Mouse (Mus musculus) heart, postnatal 36 days (tissue): ENCODE measurements around the gene Zfp518a. TPM values are rescaled to one million over a fixed set of nuclear protein-coding genes. Genes with fewer than 3 reads are reported as not detected.

Experiments
- DNase-seq, 2 experiments: peaks; one replicate each; pipeline ENCODE4 v3.0.0; 2021 to 2022
- intact Hi-C: fragments of 180-260 bp; cut with DNase I; formaldehyde crosslinking; loops from one replicate; pipeline ENCODE4 v1.15.1; 2025
- total RNA-seq, 2 experiments: library from RNA; stranded (reverse); gene quantifications; 2 replicates each; pipeline ENCODE4 v1.2.3; 2021

Gene Zfp518a
- 1 to 10 TPM; 6.7 to 7.9 TPM for total RNA-seq

DNA sequence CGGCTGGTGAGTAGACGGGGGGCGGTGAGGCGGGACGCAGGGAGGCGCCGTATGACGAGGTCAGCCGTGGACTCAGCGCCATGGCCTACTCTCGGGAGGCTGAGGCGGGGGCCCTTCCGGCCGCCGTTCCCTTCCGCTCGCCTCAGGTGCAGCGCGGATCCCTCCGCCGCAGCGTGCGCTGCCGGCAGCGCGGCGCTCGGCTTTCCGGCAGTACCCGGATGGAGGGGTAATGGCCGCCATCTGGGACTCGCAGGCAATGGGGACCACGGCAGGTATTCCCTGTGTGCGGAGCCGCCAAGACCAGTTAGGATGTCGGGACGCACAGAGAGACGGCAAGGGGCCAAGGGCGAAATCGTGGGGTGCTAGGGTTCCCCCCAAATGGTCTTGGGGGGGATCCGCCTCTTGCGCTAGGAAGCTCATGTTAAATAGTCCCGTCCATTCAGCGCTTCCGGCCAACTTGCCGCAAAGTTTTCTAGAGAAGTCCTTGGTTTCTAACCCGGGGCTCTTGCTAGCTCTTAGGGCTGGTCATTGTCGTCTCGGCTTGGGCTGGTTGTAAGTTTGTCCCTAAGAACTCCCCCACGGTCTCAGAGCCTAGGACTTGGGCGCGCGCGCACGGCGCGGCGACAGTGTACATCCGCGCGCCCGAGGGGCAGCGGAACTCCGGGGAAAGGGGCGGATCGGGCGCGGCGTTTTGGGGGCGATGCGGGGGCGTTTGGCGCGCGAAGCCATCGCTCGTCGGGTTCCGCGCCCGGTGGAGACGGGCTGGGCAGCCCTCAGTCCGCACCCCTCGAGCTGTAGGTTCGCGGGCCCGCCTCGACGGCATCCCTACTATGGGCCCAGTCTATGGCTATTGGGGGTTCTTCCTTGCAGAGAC lies at the start of gene Zfp518a:
Zfp518a (plus strand) TSS at position 187 of the 874 bp plus-strand sequence.
- peak; percentile 88 to 97 for DNase-seq
- intact Hi-C loops = loop anchor here (1.0 to 2.0 kb wide), 2 partner anchors 21 to 64 kb away; partner anchors contain the start of gene Ccnj

DNA sequence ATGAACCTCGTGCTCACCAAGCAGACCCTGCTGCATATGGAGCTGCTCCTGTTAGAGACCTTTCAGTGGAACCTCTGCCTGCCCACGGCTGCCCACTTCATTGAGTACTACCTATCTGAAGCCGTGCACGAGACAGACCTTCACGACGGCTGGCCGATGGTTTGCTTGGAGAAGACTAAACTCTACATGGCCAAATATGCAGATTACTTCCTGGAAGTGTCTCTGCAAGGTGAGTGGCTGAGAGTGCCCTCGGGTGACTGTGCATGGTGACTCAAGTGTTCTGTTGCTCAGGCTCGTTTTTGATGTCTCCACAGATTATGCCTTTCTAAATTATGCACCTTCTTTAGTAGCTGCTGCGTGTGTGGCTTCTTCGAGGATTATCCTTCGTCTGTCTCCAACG lies 49.8 kb upstream of the Zfp518a start:
- no peak for DNase-seq
- intact Hi-C loops = no loop called here

DNA sequence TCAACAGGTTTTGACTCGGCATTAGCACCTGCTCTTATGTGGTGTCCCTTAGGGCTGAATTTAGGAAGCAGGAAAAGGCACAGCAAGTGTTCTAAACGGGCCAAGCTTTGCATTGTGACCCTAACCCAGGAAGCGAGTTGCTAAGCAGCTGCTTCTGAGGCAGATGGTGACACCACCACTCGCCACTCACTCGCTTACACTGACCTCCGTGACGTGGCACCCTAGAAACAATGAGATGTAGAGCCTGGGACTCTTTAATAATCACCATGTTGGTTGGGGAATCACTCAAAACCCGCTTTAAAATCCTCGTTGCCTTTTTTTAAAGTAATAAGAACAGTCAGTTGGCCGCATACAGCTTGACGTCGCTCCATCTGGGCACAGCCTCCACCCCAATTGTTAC lies 45.1 kb upstream of the Zfp518a start:
- DNase-seq = no peak
- intact Hi-C loops = no loop called here

DNA sequence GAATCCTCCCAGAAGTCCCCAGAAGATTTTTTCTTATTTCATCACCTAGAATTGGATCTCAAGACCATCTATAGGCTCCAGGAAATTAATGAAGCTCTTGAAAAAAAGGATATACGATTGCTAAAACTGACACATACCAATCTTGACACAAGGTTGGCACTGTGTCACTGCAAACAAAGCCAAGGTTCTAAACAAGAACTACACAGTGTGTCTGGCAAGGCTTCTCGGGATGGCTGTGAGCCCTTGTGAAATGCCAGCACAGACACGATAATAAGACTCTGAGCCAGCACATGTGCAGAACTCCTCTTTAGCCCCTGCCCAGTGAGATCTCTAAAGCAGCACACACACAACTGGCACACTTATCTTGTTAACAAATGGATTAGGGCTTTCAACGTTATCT lies 35.0 kb upstream of the Zfp518a start:
- peak; percentile 12 to 23 for DNase-seq

DNA sequence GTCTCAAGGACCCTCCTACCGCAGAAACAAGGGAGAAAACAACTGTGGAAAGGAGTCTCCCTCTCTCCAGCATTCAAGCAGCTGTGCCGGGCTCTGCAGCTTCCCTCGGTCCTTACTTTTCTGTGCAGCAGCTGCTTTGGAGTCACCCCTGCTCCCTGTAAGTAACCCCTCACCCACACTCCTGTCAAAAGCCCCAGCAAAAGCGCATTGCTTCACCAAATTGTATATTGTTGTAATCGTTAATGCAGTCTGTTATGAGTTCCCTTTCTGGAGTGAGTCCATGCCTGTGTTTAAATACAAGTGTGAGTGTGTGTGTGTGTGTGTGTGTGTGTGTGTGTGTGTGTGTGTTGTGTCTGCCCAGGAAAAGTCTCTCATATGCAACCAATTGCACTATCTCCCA lies 26.2 kb upstream of the Zfp518a start:
- no peak for DNase-seq

More for the DNA sequence above, 35.0 kb upstream of the Zfp518a start:
- intact Hi-C loops = no loop called here

DNA sequence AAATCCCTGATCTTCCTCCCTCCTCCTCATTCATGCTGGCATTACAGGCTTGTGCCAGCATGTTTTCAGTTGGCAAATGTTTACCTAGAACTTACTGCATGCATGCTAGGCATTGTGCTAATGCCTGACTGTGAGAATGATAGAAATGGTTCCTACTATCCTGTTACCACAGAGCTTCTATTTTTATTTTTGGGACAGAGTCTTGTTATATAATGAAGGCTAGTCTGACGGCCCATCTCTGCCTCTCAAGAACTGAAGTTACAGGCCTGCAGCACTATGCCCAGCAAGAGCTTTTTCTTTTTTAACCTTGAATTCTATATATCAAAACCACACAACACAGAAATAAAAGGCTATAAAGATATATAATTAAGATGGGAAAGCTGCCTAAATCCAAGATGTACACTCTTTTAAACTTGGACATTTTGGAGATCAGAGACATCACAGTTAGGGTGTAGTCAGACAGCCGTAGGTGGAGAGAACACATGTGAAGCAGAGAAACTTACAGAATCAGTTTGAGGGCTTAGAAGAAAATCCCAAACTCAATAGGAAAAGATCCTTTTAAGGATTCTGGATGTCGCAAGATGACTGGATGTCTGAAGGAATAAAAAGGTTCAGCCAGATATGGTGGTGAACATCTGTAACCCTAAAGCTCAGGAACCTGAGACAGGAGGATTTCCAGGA lies 24.9 kb upstream of the Zfp518a start:
- intact Hi-C loops = no loop called here
- no peak for DNase-seq

More for the DNA sequence above, 26.2 kb upstream of the Zfp518a start:
- intact Hi-C loops = no loop called here

DNA sequence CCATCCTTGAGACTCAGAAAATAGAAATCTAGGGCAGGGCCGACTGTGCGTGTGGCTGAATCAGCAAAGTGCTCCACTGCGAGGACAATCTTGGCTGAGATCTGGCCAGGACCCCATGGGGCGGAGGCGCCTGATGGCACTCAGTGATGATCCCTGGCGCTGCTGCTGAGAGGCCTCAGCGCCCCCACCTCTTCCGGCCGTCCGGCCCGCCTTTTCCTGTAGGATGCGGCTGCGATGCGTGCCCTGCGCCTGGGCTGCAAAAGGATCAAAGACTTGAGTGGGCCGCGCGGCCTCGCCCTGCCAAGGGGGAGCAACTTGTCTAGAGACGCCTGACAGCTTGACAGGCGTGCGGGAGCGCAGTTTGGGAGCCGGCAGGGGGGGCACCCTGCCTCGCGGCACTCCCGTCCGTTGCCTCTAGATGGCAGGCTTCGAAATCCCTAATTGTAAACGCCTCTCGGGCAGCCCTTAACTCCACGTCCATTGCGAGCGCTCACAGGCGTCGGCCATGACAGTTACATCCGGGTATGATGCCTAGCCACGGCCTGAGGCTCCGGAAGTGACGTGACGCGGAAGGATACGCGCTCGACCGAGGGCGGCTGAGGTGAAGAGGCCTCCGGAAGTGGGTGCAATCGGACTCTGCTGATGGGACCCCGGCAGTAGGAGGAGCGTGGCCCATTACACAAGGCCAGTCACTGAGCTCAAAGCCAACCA lies 21.4 kb upstream of the Zfp518a start:
- intact Hi-C loops = loop anchor here (1.0 to 2.0 kb wide), 2 partner anchors 21 to 42 kb away; partner anchors contain the start of genes Ccnj and Zfp518a
- DNase-seq = peak; percentile 81 to 84

DNA sequence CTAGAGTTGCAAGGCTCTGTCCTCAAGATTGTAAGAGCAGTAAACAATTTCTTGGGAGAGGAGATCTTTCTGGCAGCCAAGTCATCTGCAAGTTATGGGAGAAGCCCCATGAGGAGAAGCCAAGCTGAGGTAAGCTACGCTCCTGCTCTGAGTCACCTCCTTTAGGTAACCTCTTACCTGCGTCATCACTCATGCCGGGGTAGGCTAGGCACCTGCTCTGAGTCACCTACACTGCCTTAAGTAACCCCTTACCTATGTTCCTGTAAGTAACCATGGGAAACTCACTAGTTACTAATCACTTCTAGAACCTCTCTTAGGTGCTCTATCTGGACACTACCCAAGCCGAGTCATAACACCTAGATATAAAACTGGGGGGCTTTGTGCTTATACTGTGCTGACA lies 12.8 kb upstream of the Zfp518a start:
- no peak for DNase-seq
- intact Hi-C loops = no loop called here

DNA sequence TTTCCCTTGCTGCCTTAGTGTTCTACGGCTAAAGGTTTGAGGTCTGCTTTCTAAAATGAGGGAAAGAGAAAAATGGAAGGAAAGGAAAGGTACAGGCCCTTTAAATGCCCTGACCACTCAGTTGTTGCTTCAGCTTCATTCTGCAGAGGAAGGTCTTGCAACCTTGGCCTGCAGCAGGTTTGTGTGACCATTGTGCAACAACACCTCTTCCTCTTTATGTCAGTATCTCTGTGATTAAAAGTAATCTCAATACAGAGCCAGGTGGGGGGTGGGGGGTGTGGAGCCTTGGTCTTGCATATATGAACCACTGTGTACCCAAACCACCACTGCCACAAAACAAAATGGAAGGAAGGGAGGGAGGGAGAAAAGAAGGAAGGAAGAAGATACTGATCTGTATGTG lies 5.6 kb upstream of the Zfp518a start:
- intact Hi-C loops = no loop called here
- DNase-seq = no peak

DNA sequence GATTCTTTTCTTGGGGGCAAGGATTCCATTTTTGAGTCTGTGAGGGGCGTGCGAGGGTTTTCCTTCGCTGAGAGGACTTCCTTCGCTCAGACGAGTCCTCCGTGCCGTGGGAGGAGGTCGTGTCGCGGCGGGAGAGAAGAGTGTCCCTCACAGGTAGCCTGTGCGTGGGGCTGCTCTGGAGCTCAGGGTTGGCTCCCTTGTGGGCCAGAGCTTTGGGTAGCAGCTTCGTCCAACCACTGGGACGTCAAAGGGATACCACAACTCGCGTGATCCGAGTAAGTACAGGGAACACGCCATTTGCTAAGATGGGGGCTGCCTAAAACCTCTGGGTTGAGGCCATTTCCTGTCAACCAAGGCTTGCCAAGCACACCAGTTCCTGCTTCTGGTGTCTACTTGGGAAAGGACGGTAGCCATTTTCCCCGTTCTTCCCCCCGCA lies 416 bp upstream of the Zfp518a start:
- no peak for DNase-seq
- intact Hi-C loops = loop anchor here (1.0 to 2.0 kb wide), 2 partner anchors 21 to 63 kb away; partner anchors contain the start of gene Ccnj

DNA sequence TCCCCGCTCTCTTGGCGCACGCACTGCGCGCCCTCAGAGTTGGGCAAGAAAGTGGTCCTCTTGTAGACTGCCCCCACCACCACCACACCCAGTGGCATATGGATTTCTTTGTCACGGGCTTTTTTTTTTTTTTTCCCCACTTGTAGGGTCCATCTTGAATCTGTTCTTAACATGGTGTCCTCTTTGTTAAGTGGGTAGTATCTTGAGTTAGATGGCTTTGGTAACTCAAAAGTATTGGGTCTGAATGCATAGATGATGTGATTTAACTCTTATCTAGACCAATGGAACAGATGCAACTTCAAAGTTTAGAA lies 843 bp downstream of the Zfp518a start:
- no peak for DNase-seq
- intact Hi-C loops = loop anchor here (2.0 kb wide), 1 partner anchor 65 kb away; the partner anchor contains the start of gene Ccnj

DNA sequence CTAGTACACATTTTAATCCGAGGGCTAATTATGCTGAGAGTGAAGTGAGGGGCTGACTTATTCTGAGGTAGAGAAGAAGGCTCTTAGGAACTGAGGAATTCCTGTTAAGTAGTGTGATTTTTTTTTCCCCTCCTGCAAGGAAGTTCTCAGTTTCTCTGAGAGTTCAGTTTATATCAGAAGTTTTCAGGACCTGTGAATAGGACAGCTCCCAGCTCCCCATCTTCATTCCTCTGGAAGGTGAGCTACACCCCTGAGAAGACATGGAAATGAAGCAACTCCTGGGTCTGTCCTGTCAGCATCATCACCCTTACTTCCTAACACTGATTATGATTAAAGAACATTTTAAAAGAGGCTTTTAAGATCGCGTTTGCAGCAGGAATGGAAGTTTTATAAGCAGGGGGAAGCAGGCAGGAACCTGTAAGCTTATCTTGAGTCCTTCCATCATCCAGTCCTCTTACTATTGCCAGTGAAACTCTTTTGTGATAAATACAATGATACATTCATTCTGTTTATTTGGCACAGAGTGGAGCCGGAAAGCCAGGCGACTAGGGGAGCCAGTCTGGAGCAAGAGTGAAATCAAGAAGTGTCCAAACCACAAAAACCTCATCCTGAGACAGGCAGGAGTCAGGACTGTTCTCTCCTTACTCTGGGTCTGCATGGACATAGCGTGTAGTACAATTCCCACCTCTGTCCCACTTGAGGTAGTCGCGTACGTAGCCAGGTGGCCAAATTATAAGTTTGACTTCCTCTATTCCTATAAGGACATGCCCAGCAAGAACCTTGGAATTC lies 37.3 kb downstream of the Zfp518a start:
- DNase-seq = no peak
- intact Hi-C loops = no loop called here

DNA sequence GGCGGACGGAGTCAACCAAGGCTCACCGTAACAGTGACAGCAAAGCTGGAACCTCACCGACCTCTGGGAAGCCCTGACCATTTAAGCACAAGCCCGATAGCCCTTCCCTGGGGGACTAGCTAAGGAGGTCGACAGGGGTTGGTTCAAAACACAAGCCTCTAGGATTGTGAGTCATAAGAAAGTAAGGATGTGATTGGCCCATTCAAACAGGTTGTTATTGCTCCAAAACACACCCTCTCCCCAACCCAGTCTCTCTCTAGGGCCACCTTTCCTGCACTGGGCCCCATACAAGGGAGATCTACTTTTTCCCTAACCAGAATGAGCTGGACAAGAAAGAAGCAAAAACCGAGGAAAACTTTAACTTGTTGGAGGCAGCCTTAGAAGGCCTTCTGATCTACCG lies 40.9 kb downstream of the Zfp518a start:
- no peak for DNase-seq
- intact Hi-C loops = no loop called here

DNA sequence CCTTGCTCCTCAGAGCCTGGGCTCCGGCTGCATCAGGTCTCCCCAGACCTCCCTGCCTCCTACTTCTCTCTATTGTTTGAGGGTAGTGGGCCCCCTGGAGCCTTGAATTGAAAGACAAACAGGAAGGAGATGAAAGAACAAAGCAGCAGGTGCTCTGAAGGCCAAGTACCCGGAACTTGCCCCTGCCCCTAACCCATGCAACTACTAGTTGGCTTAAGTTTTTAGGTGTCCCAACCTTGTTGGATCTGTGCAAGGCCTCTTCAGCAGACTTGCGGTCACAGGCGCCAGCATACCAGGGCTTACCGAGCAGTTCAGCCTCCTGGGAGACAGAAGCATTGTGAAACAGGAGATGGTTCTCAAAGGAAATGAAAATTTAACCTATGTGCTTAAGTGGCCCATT lies 41.5 kb downstream of the Zfp518a start:
- no peak for DNase-seq
- intact Hi-C loops = no loop called here

DNA sequence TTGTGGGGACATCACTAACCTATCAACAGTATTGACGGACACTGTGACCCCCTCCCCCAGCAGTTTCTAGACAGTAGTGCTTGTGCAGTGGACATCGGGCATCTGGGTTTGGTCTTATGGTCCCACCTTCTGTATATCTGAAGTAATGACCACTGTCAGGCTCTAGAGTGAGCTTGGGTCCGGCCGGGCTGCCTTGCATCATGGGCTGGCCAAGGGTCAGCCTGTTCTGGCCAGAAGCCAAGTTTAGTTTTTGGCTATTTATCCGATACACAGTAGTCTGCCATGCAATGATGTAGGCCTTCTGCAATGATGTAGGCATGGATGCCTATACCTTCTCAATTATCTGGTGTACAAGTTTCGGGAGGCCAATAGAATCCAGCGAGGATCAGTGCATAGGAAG lies 49.0 kb downstream of the Zfp518a start:
- no peak for DNase-seq
- intact Hi-C loops = no loop called here

DNA sequence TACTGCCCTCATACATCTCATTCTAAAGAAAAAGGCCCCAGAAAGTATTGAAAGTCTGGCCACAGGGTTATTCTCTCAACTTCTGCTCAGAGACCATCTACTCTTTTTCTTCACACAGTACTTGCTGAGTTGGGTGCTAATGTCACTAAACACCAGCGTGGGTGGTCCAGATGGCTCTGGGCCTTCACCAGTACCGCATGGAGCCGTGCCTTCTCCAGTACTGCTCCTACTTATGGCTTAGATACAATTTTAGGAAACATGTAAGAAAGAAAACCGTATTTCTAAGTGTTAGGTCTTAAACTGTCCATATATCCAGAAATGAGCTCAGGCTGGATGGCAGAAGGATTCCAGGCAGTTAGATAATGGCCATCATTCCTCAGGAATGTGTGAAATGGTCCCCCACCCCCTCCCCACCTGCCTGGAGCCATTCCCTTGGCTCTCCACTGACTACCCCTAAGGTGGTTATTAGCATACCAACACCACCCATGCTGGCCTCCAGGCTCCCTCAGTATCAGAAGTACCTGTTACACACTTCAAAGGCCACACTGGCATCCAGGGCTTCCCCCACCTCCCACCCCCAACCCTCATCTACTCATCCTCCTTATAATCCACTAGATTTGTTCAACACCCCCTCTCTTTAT lies 52.6 kb downstream of the Zfp518a start:
- intact Hi-C loops = no loop called here
- no peak for DNase-seq

DNA sequence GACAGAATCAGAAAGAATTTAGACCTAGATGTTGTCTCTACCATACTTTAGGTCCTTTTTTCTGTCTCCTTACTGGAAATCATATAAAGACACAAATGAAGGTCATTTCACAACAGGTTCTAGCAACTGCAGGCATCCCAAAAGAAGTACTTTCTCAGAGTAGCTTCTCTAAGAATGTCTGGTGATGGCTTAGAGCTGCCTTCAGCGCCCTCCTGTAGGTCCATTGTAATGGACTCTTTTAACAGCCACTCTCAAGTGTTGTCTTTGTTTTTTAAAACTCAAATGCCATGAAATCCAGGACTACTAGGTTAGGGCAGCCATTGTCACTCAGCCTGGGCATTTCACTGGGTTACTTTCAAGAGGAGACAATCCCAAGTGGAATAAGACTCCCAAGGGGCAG lies 64.5 kb downstream of the Zfp518a start:
- intact Hi-C loops = no loop called here
- DNase-seq = no peak

DNA sequence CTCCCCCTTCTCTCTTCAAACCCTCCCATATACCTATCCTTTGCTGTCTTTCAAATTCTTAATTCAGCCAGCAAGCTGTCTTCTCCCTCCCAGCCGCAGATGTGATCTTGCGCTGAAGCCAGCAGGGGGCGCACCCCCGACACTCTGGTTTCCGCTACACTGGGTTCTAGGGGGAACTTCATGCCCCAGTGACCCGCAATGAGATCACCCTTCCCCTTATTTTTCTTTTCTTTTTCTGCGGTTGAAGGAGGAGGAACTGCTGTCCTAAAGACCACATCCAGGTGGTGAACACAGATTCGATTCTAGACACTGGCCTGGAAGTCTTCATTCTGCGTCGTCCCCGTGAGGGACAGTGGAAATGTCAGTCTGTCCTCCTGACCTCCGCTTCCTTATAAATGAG lies 68.5 kb downstream of the Zfp518a start:
- intact Hi-C loops = loop anchor here (1.0 kb wide), 1 partner anchor 53 kb away; no protein-coding TSS in a partner anchor
- peak; percentile 50 to 63 for DNase-seq

DNA sequence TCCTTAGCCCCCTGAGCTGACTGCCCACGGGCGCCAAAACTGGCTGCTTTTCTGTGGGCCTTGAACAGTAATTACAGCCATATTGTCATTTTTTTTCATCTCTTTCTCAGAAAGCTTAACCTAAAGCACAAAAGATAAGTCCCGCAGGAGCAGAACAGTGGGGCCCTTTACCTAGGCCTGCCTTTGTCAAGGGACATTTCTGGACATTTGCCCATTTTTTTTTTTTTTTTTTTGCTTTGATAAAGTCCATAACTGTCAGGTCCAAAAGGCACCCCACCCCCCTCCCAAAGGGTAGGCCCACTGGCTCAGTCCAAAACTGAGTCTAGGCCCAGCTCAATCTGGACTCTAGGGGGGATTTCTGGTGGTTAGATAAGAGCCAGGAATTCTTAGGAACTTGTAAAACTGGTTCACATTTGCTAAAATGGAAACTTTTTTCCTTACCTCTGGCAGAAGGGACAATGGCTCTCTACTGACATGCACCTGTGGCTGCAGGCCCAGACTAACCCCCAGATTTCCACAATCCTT lies 69.9 kb downstream of the Zfp518a start:
- intact Hi-C loops = no loop called here
- DNase-seq = no peak
